Mouse (Mus musculus) adrenal gland, adult 18-20 months (tissue): ENCODE measurements around the gene 4930455H04Rik. TPM values are rescaled to one million over a fixed set of nuclear protein-coding genes. Genes with fewer than 3 reads are reported as not detected.

Experiments used
- total RNA-seq, 2 experiments: library from RNA; stranded (reverse); gene quantifications; 1 replicate in 1 of 2; 2 replicates in 1 of 2; pipeline ENCODE4 v1.2.3; 2021

Gene 4930455H04Rik
- total RNA-seq, 2 experiments from 2014 or later, result 0.29 TPM; not detected in 1

Other genes with a start within 250 kb of the 4930455H04Rik start
- 10 to 100 TPM; 50.4 to 61.2 TPM for gene Agl, start 160.1 kb upstream of the 4930455H04Rik start, total RNA-seq
- gene Frrs1, start 108.8 kb upstream of the 4930455H04Rik start, total RNA-seq, result 10 to 100 TPM in 1 of 2 experiments, 1 to 10 TPM in 1; 5.0 to 19.6 TPM
- gene Palmd, start 720 bp downstream of the 4930455H04Rik start, total RNA-seq, result 10 to 100 TPM; 30.6 to 45.9 TPM